Mouse (Mus musculus) gastrocnemius, adult 18-20 months (tissue): ENCODE measurements around the gene Catsper2. TPM values are rescaled to one million over a fixed set of nuclear protein-coding genes. Genes with fewer than 3 reads are reported as not detected.
A peak's percentile ranks its signal among the peaks of the same experiment; 100 is the strongest.

Experiments used
- DNase-seq: peaks from one replicate; pipeline ENCODE4 v3.0.0; 2021; ENCODE audit warnings: low spot score
- microRNA-seq: library from miRNA; unstranded; fragments of <30 nt; microRNA quantifications from one replicate; pipeline ENCODE4 v1.2.0, GENCODE M21; 2021
- total RNA-seq, 2 experiments: library from RNA; stranded (reverse); gene quantifications; 2 replicates each; pipeline ENCODE4 v1.2.3; 2021

Catsper2 gene
- total RNA-seq, 2 experiments from 2014 or later = 1.7 to 1.8 TPM

- peak; percentile 96 for DNase-seq
Measured at GRCm38 (mm10) chr2:121354820-121355592, 58.6 kb downstream of the Catsper2 start, which contains the start of gene Ppip5k1. Gene Ppip5k1, minus strand, starts transcription at chr2:121355396.

- DNase-seq = no peak
Measured at GRCm38 (mm10) chr2:121354378-121354777, 59.2 kb downstream of the Catsper2 start.

- DNase-seq = peak; percentile 32
Measured at GRCm38 (mm10) chr2:121353156-121353555, 60.4 kb downstream of the Catsper2 start.

Small RNA genes lying within 50 kb of the gene (microRNA-seq; reads per million reads assigned to microRNA genes)
- not detected for gene Gm22953

Other genes with a start within 250 kb of the Catsper2 start
- 10 to 100 TPM in 1 of 2 experiments, 1 to 10 TPM in 1; 9.0 to 15.3 TPM for gene Tubgcp4, start 243.1 kb downstream of the Catsper2 start, total RNA-seq
- gene Zscan29, start 242.7 kb downstream of the Catsper2 start, total RNA-seq = 1 to 10 TPM; 4.1 to 4.6 TPM
- gene Trp53bp1, start 142.4 kb downstream of the Catsper2 start, total RNA-seq = 10 to 100 TPM; 17.3 to 22.7 TPM
- gene Map1a, start 124.2 kb downstream of the Catsper2 start, total RNA-seq = 10 to 100 TPM in 1 of 2 experiments, 1 to 10 TPM in 1; 4.7 to 13.4 TPM
- gene Ppip5k1, start 58.4 kb downstream of the Catsper2 start, total RNA-seq = 100 to 1,000 TPM; 107 to 127 TPM
- not detected for gene Ckmt1, start 56.1 kb downstream of the Catsper2 start, total RNA-seq
- under 1 TPM in 1 of 2 experiments, not detected in 1; 0.09 TPM for gene Strc, start 26.6 kb downstream of the Catsper2 start, total RNA-seq
- gene Pdia3, start within 50 bp of the Catsper2 start, total RNA-seq = 10 to 100 TPM; 28.3 to 39.1 TPM
- not detected for gene Ell3, start 30.5 kb upstream of the Catsper2 start, total RNA-seq
- 100 to 1,000 TPM; 334 to 355 TPM for gene Serf2, start 35.4 kb upstream of the Catsper2 start, total RNA-seq
- gene Hypk, start 39.5 kb upstream of the Catsper2 start, total RNA-seq = 10 to 100 TPM; 10.9 to 15.1 TPM
- gene Serinc4, start 43.0 kb upstream of the Catsper2 start, total RNA-seq = not detected
- 10 to 100 TPM; 23.5 to 24.5 TPM for gene Mfap1b, start 60.3 kb upstream of the Catsper2 start, total RNA-seq
- 10 to 100 TPM; 17.9 to 19.2 TPM for gene Mfap1a, start 92.9 kb upstream of the Catsper2 start, total RNA-seq
- gene Wdr76, start 92.9 kb upstream of the Catsper2 start, total RNA-seq = 1 to 10 TPM; 1.4 to 1.5 TPM